17 mouse cellular contexts compared by ENCODE assay signal in genomic region chr6:29782239-29782638, GRCm38 (mm10). TPM values are rescaled to one million over a fixed set of nuclear protein-coding genes. Genes with fewer than 3 reads are reported as not detected.
"Had no signal": no experiment of that assay in that cellular context is flagged by ENCODE, and none has a peak within 500 bp of the region (broad histone marks: within the 10 kb centered on the region; RNA-seq: fewer than 3 reads in every experiment).

No protein-coding gene starts in this region.

- H3K4me1 ChIP-seq: neural tube, embryonic 13.5 days; neural tube, embryonic 15.5 days; stomach, embryonic 15.5 days had no signal

- H3K27me3 ChIP-seq: neural tube, embryonic 13.5 days; neural tube, embryonic 15.5 days; stomach, embryonic 15.5 days had no signal

- H3K9me3 ChIP-seq: neural tube, embryonic 13.5 days; neural tube, embryonic 15.5 days; stomach, embryonic 15.5 days had no signal

- H3K9ac ChIP-seq: neural tube, embryonic 13.5 days; neural tube, embryonic 15.5 days; stomach, embryonic 15.5 days had no signal

- H3K36me3 ChIP-seq: neural tube, embryonic 13.5 days; neural tube, embryonic 15.5 days; stomach, embryonic 15.5 days had no signal

- H3K4me3 ChIP-seq: neural tube, embryonic 13.5 days; neural tube, embryonic 15.5 days; stomach, embryonic 15.5 days had no signal

- DNase-seq: retina, postnatal 1 day; right cerebral cortex, adult 18-20 months; right cerebral cortex, postnatal 14 days; right cerebral cortex, postnatal 25 days; right cerebral cortex, postnatal 4 days; spleen, adult 18-20 months; thymus, adult 18-20 months; thymus, adult 2 months; thymus, postnatal 14 days; thymus, postnatal 25 days; thymus, postnatal 36 days; thymus, postnatal 4 days had no signal

- H3K27ac ChIP-seq: neural tube, embryonic 13.5 days; neural tube, embryonic 15.5 days; stomach, embryonic 15.5 days; stomach, postnatal 0 days had no signal

RNA-seq across cellular contexts. Expression of gene Smo, which starts 46.9 kb away (rescaled TPM):
- total RNA-seq: neutrophil, adult 5-6 weeks had no signal
